Mouse (Mus musculus): ENCODE results near the gene Cebpb. TPM values are rescaled to one million over a fixed set of nuclear protein-coding genes. Genes with fewer than 3 reads are reported as not detected.

Cebpb gene
- total RNA-seq, 2 experiments from 2014 or later = 106 to 181 TPM

- no peak overlapping the region for H3K27ac ChIP-seq
- DNase-seq = no peak
- intact Hi-C loops (cut with DNase I) = no loop called here
- H3K4me3 ChIP-seq = no peak overlapping the region
- no peak for TF ChIP-seq CTCF (IDR thresholded peaks at IDR 0.05)
These were observed 32.6 kb downstream of the Cebpb start for GRCm38 (mm10) chr2:167721159-167721882.

DNA sequence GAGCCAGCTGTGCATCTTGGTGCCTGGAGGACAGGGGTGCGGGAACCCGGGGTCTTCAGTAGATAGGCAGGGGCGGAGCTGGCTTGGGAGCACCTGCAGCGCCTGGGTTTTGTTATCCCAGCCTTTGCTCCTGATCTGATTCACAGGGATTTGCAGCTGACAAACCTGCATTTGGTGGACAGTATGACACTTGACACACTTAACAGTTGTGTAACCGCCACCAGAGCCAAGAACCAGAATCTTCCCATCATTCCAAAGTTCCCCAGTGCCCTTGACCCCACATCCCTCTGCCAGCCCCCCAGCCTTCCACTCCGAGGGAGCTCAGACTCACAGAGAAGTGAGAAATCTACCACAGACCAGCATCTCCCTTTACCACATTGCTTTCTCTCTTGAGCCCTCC is 33.8 kb downstream of the Cebpb start:
- no peak for TF ChIP-seq CTCF (IDR thresholded peaks at IDR 0.05)
- DNase-seq = no peak
- intact Hi-C loops (cut with DNase I) = no loop called here
- Histone ChIP-seq H3K27ac (peak overlapping the region; percentile 13; the same call in 1 of the 2 replicates), H3K4me3 (no peak overlapping the region)

DNA sequence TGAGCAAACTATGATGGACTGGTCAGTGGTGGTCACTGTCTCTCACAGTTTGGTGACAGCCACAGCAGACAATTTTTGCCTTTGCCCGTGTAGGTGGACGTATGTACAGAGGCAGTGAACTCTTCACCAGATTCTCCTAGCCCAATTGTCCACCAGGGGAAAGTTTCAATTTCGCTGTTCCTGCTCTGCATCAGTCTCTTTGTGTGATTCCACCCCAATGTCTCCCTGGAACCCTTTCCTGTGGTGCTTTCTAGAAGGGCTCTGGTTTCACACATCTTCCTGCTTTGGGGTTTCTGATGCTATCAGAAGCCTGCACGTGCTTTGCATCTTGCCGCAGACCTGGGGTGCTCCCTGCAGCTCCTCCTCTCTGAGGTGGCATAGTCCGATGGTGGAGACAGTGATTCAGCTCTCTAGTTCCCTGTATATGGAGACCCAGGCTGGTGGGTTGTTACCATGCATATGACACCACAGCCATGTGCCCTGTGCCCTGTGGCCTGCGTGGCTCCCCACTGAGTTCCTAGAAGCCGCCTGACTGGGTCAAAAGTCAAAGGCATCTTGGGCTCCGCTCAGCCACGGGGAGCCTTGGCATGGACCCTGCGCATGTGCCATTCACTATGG is 35.0 kb downstream of the Cebpb start:
- no peak for DNase-seq
- intact Hi-C loops (cut with DNase I) = no loop called here
- Histone ChIP-seq H3K27ac (no peak overlapping the region), H3K4me3 (no peak overlapping the region)
- no peak for TF ChIP-seq CTCF (IDR thresholded peaks at IDR 0.05)

DNA sequence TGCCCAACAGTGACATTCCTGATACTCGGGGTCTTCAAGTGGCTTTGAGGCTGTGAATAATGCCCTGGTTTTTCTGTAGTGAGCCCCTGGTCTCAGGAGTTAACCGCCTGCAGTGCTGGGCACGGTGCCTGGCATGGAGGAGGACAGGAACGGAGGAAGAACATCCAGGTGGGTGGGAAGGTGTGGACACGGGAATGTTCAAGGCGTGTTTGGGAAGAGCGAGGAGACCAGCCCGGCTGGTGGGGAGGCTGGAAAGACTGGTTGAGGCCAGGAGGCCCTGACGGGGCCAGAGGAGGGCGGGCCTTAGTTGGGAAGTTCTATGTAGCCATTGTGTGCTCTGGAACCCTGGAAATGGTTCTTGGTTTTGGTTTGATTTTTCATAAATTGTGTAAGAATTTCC is 37.2 kb downstream of the Cebpb start:
- no peak for TF ChIP-seq CTCF (IDR thresholded peaks at IDR 0.05)
- Histone ChIP-seq H3K4me3 (no peak overlapping the region), H3K27ac (no peak overlapping the region)
- no peak for DNase-seq
- intact Hi-C loops (cut with DNase I) = no loop called here

DNA sequence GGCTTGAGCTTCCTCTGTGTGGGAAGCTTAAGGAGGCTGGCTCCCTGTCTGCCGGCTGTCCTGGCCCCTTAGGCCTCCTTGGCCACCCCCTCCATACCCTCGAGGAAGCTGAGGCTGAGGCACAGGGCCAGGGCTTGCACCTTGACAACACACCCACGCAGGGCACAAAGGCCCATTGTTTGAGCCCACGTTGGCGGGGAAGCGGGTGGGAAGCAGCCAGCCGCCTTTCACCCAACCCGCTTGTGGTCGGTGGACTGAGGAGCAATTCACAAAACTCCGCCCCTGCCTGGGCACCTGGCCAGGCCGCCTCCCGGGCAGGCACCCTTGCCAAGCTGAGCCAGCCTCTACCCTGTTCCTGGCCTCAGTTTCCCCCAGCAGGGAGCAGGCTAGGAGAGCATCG is 38.4 kb downstream of the Cebpb start:
- intact Hi-C loops (cut with DNase I) = no loop called here
- H3K4me3 ChIP-seq = no peak overlapping the region
- DNase-seq = no peak
- H3K27ac ChIP-seq = no peak overlapping the region
- TF ChIP-seq CTCF (IDR thresholded peaks at IDR 0.05) = no peak

DNA sequence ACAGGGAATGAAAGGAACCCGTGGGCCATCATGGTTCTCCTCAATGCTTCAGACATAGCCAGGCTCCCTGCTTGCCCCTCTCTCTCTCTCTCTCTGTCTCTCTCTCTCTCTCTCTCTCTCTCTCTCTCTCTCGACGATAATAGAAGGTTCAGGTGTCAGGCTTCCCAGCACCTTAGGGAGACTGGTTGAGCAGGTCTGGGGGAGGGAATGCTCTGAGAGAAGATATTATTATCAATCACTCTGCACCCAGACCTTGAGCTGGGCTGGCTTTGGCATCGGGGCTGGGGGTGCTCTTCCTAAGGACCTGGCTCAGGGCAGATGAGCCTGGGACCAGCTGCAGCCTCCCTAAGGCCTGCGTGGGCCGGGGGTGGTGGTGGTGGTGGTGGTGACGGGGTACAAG is 41.3 kb downstream of the Cebpb start:
- no peak for TF ChIP-seq CTCF (IDR thresholded peaks at IDR 0.05)
- no peak for DNase-seq
- intact Hi-C loops (cut with DNase I) = no loop called here

GRCm38 (mm10) chr2:167731149-167731548 is 42.4 kb downstream of the Cebpb start:
- H3K4me3 ChIP-seq = no peak overlapping the region
- intact Hi-C loops (cut with DNase I) = no loop called here
- no peak for TF ChIP-seq CTCF (IDR thresholded peaks at IDR 0.05)
- H3K27ac ChIP-seq = peak overlapping the region; percentile 71
- DNase-seq = peak; percentile 81

More for the DNA sequence above, 41.3 kb downstream of the Cebpb start:
- Histone ChIP-seq H3K27ac (no peak overlapping the region), H3K4me3 (no peak overlapping the region)

- Histone ChIP-seq H3K27ac (no peak overlapping the region), H3K4me3 (no peak overlapping the region)
- intact Hi-C loops (cut with DNase I) = loop anchor here (5.0 kb wide), 1 partner anchor 33 kb away; no protein-coding TSS in a partner anchor
- DNase-seq = no peak
- TF ChIP-seq CTCF (IDR thresholded peaks at IDR 0.05) = no peak
These were observed 46.1 kb downstream of the Cebpb start for GRCm38 (mm10) chr2:167734861-167735260.

DNA sequence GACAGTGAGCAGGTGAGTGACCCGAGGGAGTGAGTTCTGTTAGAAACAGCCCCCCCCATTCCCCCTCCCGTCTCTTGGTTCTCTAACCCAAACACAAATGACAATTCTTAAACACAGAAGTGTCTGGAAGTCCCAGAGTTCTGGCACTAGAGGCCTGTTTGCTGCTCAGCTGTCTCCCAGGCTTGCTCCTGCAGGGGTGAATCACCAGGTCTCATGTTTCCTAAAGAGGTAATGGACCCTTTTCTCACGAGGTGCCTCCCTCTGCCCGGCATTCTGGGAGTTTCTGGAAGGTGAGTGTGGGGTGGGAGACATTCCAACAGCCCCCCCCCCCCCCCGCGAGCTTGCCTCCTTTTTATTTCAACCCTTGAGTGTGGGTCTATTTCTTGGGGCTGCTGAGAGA is 50.3 kb downstream of the Cebpb start:
- intact Hi-C loops (cut with DNase I) = loop anchor here (5.0 kb wide), 1 partner anchor 37 kb away; no protein-coding TSS in a partner anchor
- H3K27ac ChIP-seq = peak overlapping the region; percentile 79
- DNase-seq = peak; percentile 67
- H3K4me3 ChIP-seq = no peak overlapping the region
- TF ChIP-seq CTCF (IDR thresholded peaks at IDR 0.05) = no peak

Small RNA genes lying within 50 kb of the gene (microRNA-seq; reads per million reads assigned to microRNA genes)
- not detected for gene Gm22355

Other genes with a start within 250 kb of the Cebpb start
- gene Rnf114, start 196.3 kb upstream of the Cebpb start, total RNA-seq (2021) = 10 to 100 TPM; 40.0 to 40.9 TPM
- gene Spata2, start 196.0 kb upstream of the Cebpb start, total RNA-seq (2021) = 10 to 100 TPM; 18.4 to 18.9 TPM
- 1 to 10 TPM; 1.1 to 1.2 TPM for gene Snai1, start 150.7 kb upstream of the Cebpb start, total RNA-seq (2021)
- 100 to 1,000 TPM; 170 to 181 TPM for gene Ube2v1, start 56.8 kb upstream of the Cebpb start, total RNA-seq (2021)
- gene Gm20431, start 27.4 kb upstream of the Cebpb start, total RNA-seq (2021) = 10 to 100 TPM in 1 of 2 experiments, 1 to 10 TPM in 1; 3.7 to 11.5 TPM
- 10 to 100 TPM; 13.0 to 14.9 TPM for gene Tmem189, start 907 bp downstream of the Cebpb start, total RNA-seq (2021)
- 10 to 100 TPM; 15.4 to 19.6 TPM for gene Ptpn1, start 243.1 kb downstream of the Cebpb start, total RNA-seq (2021)